Mouse (Mus musculus) erythroblast, embryonic 14.5 days (primary cell): ENCODE results near the gene Hs6st1.

ENCODE experiments used
- GATA1 ChIP-seq: IDR thresholded peaks from 2 replicates; pipeline ENCODE4 v1.6.1; 2012; ENCODE audit warnings: low read length, inconsistent platforms, mixed read lengths
- TAL1 ChIP-seq: IDR thresholded peaks from 3 replicates; pipeline ENCODE4 v1.6.1; 2012; ENCODE audit warnings: low read length, inconsistent platforms, mixed read lengths

DNA sequence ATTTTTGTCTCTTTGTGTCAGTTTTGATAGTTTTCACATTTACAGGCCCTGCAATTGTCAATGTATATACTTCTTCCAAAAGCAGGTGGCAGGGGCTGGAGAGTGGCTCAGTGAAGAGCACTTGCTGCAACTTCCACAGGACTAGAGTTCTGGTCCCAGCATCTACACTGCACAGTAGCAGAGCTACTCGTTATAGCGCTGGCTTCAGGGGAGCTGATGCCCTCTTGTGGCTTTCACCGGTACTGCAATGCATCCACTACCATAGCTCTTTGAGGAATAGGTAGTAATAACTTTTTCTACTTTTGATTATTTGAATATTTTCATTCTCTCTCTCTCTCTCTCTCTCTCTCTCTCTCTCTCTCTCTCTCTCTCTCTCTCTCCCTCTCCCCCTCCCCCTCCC, 66.4 kb downstream of the Hs6st1 start:
- TF ChIP-seq GATA1 (no peak), TAL1 (no peak)
